Mouse (Mus musculus): ENCODE data around the gene Olig1. TPM values are rescaled to one million over a fixed set of nuclear protein-coding genes. Genes with fewer than 3 reads are reported as not detected.

The Olig1 gene
- total RNA-seq, 2 experiments from 2014 or later, result not detected

- DNase-seq, result no peak
- intact Hi-C loops (cut with DNase I), result no loop called here
These were observed 31.9 kb downstream of the Olig1 start for GRCm38 (mm10) chr16:91301454-91301853.

- intact Hi-C loops (cut with DNase I), result no loop called here
- DNase-seq, result peak in 1 of 2 experiments; percentile 43
These were observed 34.5 kb downstream of the Olig1 start for GRCm38 (mm10) chr16:91303776-91304709.

DNA sequence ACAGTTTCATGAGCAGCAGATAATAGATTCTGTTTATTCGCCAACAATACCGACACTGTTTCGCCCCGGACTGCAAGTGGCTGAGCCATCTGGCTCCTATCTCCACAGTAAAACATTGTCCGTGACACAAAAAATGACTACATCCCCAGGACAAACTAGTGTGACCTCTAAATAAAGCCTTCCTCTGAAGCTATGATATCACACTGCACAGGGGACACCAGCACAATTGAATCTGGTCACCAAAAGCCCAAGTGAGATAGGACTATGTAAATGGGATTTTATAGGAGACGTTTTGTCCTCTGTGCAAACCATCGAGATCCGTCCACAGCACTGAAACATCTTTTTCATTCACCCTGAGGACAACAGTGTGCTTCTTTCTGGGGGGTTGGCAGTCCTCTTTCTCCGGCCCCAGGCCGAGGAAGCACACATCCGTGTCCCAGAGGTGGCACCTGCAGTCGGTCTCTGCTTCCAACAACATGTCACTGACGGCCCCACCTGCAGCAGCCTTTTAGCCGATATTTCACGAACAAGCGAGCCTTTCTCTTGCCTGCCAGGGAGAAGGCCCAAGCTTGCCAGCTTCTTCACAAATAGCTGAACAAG, 36.0 kb downstream of the Olig1 start:
- DNase-seq, result no peak
- intact Hi-C loops (cut with DNase I), result no loop called here

- intact Hi-C loops (cut with DNase I), result no loop called here
- DNase-seq, result no peak
These were observed 40.3 kb downstream of the Olig1 start for GRCm38 (mm10) chr16:91309872-91310271.

DNA sequence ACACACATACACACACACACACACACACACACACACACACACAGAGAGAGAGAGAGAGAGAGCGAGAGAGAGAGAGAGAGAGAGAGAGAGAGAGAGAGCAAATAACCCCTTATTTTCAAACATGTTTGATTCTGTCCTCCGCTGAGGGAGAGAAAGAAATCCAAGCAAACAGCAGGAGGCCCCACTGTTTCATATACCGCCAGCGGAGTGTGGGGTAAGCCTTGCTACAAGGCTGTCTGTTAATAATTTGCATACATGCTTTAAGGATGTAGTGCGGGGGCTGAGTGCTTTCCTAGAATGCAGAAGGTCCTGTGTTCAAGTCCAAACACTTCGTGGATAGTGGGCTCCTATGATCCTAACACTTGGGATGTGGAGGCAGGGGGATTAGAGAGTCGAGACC, 43.3 kb downstream of the Olig1 start:
- intact Hi-C loops (cut with DNase I), result no loop called here
- DNase-seq, result no peak

DNA sequence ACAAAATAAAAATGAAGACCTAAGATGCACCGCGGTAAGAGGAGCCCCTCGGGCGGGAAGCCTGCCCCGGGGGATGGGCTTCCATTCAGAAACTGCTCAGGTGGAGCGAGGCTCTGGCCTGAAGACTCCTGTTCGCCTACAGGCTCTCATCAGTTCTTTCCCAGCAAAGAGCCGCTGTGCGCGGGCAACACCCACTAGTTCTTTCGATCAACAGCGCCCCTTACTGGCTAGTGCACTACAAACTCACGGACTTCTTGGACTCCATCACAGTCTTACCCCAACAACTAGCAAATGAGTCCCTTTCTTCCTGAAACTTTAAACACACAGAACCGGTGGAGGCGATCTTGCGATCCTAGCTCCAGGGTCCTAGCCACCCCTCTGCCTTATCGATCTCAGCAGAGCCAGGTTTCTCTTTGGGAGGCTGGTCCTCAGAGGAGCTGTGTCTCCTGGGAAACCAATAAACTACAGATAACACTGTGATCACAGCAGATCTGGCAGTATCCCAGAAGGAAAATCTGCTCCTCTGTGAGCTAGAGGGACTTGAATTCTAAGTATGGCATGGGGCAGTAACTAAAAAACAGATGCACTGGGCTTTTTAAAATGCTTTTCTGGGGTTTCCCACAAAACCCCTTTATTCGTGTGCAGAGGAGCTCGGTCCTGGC, 44.7 kb downstream of the Olig1 start:
- peak; percentile 65 to 82 for DNase-seq
- intact Hi-C loops (cut with DNase I), result loop anchor here (1.0 to 2.0 kb wide), 2 partner anchors 153 to 233 kb away; no protein-coding TSS in a partner anchor

- no peak for DNase-seq
- intact Hi-C loops (cut with DNase I), result no loop called here
These were observed 50.6 kb downstream of the Olig1 start for GRCm38 (mm10) chr16:91320191-91320590.

DNA sequence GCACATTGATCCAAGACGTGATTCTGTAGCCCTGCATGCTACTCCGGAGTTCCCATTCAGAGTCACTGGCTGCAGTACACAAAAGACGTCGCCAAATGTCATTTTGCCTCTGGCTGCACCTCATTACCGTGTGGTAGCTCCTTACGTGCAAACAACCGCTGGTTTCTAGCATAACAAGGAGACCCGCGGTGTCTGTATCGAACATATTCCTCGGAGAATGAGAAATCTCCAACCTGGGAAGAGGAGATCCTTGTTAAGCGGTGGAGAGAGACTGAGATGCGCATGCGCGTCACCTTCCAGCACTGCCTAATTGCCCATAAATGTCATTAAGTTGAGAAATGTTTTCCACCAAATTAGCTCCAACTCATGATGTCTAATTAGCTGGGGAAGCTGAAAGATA, 51.0 kb downstream of the Olig1 start:
- intact Hi-C loops (cut with DNase I), result no loop called here
- no peak for DNase-seq

Other genes with a start within 250 kb of the Olig1 start
- gene Paxbp1, start 225.2 kb upstream of the Olig1 start, total RNA-seq (2021), result 10 to 100 TPM; 20.3 to 21.1 TPM
- under 1 TPM; 0.10 to 0.12 TPM for gene 4932438H23Rik, start 174.7 kb upstream of the Olig1 start, total RNA-seq (2021)
- not detected for gene Olig2, start 44.3 kb upstream of the Olig1 start, total RNA-seq (2021)
- 10 to 100 TPM; 32.9 to 33.2 TPM for gene Ifnar2, start 103.0 kb downstream of the Olig1 start, total RNA-seq (2021)
- gene Gm21970, start 121.9 kb downstream of the Olig1 start, total RNA-seq (2021), result not detected
- 10 to 100 TPM; 86.4 to 94.7 TPM for gene Il10rb, start 136.4 kb downstream of the Olig1 start, total RNA-seq (2021)
- gene Ifnar1, start 215.5 kb downstream of the Olig1 start, total RNA-seq (2021), result 10 to 100 TPM; 36.6 to 42.0 TPM

All from heart, postnatal 14 days (tissue).